Mouse (Mus musculus) liver, postnatal 0 days (tissue): ENCODE data around the gene Tuba3a.

ENCODE experiments used
- CTCF ChIP-seq: sonication (generic); IDR thresholded peaks from 2 replicates; pipeline ENCODE4 v1.5.1; 2016; ENCODE audit warnings: antibody characterized with exemption, low read depth
- EP300 ChIP-seq: IDR thresholded peaks from 2 replicates; pipeline ENCODE4 v1.6.1; 2016; ENCODE audit warnings: antibody characterized with exemption, low read depth, mild to moderate bottlenecking

DNA sequence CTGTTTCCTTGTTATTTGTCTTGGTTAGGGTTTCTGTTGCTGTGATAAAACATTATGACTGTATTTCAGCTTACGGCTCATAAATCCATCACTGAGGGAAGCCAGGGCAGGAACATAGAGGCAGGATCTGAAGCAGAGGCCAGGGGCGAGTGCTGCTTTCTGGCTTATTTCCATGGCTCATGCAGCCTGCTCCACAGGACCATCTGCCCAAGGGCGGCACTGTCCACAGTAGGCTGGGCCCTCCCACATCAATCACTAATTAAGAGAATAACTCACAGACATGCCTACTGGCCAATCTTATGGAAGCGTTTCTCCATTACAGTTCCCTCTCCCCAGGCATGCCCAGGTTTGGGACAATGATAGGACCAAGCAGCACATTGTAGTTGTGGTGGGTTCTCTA lies 17.4 kb upstream of the Tuba3a start:
- TF ChIP-seq CTCF (no peak), EP300 (no peak)
